Mouse (Mus musculus) ES-E14 (cell line): Measurements from ENCODE around the gene Nsun7. TPM values are rescaled to one million over a fixed set of nuclear protein-coding genes. Genes with fewer than 3 reads are reported as not detected.

Experiments used
- DNase-seq: peaks from one replicate; pipeline ENCODE4 v3.0.0-alpha.2; 2013; ENCODE audit warnings: low read depth, low spot score
- H3K27ac ChIP-seq: 2 replicates; pipeline ENCODE4 v1.5.1; 2012; ENCODE audit warnings: low read depth, mild to moderate bottlenecking, low read length, moderate library complexity, mixed read lengths; ENCODE audit not compliant: poor library complexity, insufficient read depth, severe bottlenecking
- H3K36me3 ChIP-seq: 2 replicates; pipeline ENCODE4 v1.6.1; 2012; ENCODE audit warnings: mild to moderate bottlenecking, low read length, moderate library complexity, mixed read lengths; ENCODE audit not compliant: control insufficient read depth, poor library complexity, insufficient read depth, severe bottlenecking
- H3K4me1 ChIP-seq, 2 experiments: fragments of 150-350 bp in 1 of 2; sonication (generic) in 1 of 2; 2 replicates each; pipeline ENCODE4 v1.6.1; 2012; ENCODE audit warnings: low read length in 2 of 2, mild to moderate bottlenecking in 1 of 2, mixed read lengths in 1 of 2; ENCODE audit not compliant: control insufficient read depth in 2 of 2, insufficient read depth in 2 of 2, poor library complexity in 1 of 2
- H3K4me3 ChIP-seq, 2 experiments: fragments of 150-350 bp in 1 of 2; sonication (generic) in 1 of 2; 2 replicates each; pipeline ENCODE4 v1.5.1; 2012; ENCODE audit warnings: low read length in 2 of 2, low read depth in 1 of 2, mild to moderate bottlenecking in 1 of 2, mixed read lengths in 1 of 2; ENCODE audit not compliant: insufficient read depth in 1 of 2, poor library complexity in 1 of 2, severe bottlenecking in 1 of 2
- H3K9ac ChIP-seq: 2 replicates; pipeline ENCODE4 v1.6.1; 2012; ENCODE audit warnings: low read depth, mild to moderate bottlenecking, low read length, mixed read lengths; ENCODE audit not compliant: poor library complexity, insufficient read depth, severe bottlenecking
- H3K9me3 ChIP-seq: fragments of 150-350 bp; sonication (generic); 2 replicates; pipeline ENCODE4 v1.6.1; 2012; ENCODE audit warnings: low read depth, mild to moderate bottlenecking, low read length; ENCODE audit not compliant: control insufficient read depth, insufficient read depth
- CHD2 ChIP-seq: IDR thresholded peaks from 2 replicates; pipeline ENCODE4 v1.6.1; 2014; ENCODE audit warnings: mild to moderate bottlenecking, low read depth, low read length, inconsistent platforms
- HCFC1 ChIP-seq: IDR thresholded peaks from 2 replicates; pipeline ENCODE4 v1.6.1; 2012; ENCODE audit warnings: low read length, inconsistent platforms, borderline replicate concordance; ENCODE audit not compliant: insufficient read depth
- MAFK ChIP-seq: IDR thresholded peaks from 2 replicates; pipeline ENCODE4 v1.6.1; 2014; ENCODE audit warnings: mild to moderate bottlenecking, low read depth, low read length, inconsistent platforms; ENCODE audit not compliant: insufficient read depth
- ZC3H11A ChIP-seq: IDR thresholded peaks from 2 replicates; pipeline ENCODE4 v1.6.1; 2012; ENCODE audit warnings: low read depth, mild to moderate bottlenecking, inconsistent platforms, low read length, borderline replicate concordance
- ZNF384 ChIP-seq: IDR thresholded peaks from 2 replicates; pipeline ENCODE4 v1.6.1; 2012; ENCODE audit warnings: low read depth, low read length, inconsistent platforms
- in situ Hi-C, 2 experiments: fragments of 600-800 bp; cut with MboI; formaldehyde crosslinking; loops; one replicate each; pipeline ENCODE4 v1.15.1; 2025; ENCODE audit warnings: low sequenced_read_pairs in 2 of 2, inconsistent platforms in 1 of 2; ENCODE audit not compliant: unreplicated experiment in 2 of 2
- total RNA-seq: library from RNA; depleted of rRNA; stranded (reverse); fragments of 300-350 nt; gene quantifications from 2 replicates; pipeline ENCODE4 v1.2.3, GENCODE M21; 2012

Gene Nsun7
- total RNA-seq, 1 experiment, result 0.04 TPM

- TF ChIP-seq ZC3H11A (no peak), MAFK (no peak), CHD2 (no peak), HCFC1 (no peak), ZNF384 (no peak)
- in situ Hi-C loops, result no loop called here
Observed at GRCm38 (mm10) chr5:66302085-66302815, 42.6 kb downstream of the Nsun7 start.

GRCm38 (mm10) chr5:66302873-66303272 is 43.2 kb downstream of the Nsun7 start:
- Histone ChIP-seq H3K4me3 (no peak overlapping the region), H3K27ac (no peak overlapping the region), H3K36me3 (peaks cover 9% of the 10 kb centered on the region; the same call in 1 of the 2 replicates), H3K4me1 (no peaks in the 10 kb centered on the region), H3K9me3 (no peaks in the 10 kb centered on the region), H3K9ac (no peak overlapping the region)
- no peak for DNase-seq
- in situ Hi-C loops, result no loop called here
- TF ChIP-seq MAFK (no peak), ZNF384 (no peak), ZC3H11A (no peak), HCFC1 (no peak), CHD2 (no peak)

More at GRCm38 (mm10) chr5:66302085-66302815, 42.6 kb downstream of the Nsun7 start:
- DNase-seq, result no peak
- H3K9ac ChIP-seq, result no peak overlapping the region
- H3K36me3 ChIP-seq, result peaks cover 7% of the 10 kb centered on the region; the same call in 1 of the 2 replicates
- no peaks in the 10 kb centered on the region for H3K4me1 ChIP-seq
- H3K4me3 ChIP-seq, result no peak overlapping the region
- H3K27ac ChIP-seq, result no peak overlapping the region
- H3K9me3 ChIP-seq, result no peaks in the 10 kb centered on the region

- in situ Hi-C loops, result no loop called here
- Histone ChIP-seq H3K27ac (no peak overlapping the region), H3K9ac (no peak overlapping the region), H3K4me1 (no peaks in the 10 kb centered on the region), H3K36me3 (peaks cover 9% of the 10 kb centered on the region; the same call in 1 of the 2 replicates), H3K9me3 (no peaks in the 10 kb centered on the region), H3K4me3 (no peak overlapping the region)
- TF ChIP-seq HCFC1 (no peak), ZC3H11A (no peak), MAFK (no peak), CHD2 (no peak), ZNF384 (no peak)
- DNase-seq, result no peak
Observed at GRCm38 (mm10) chr5:66304300-66305067, 44.8 kb downstream of the Nsun7 start.

GRCm38 (mm10) chr5:66305511-66305910 is 45.8 kb downstream of the Nsun7 start:
- no peak overlapping the region for H3K4me3 ChIP-seq
- DNase-seq, result no peak
- H3K4me1 ChIP-seq, result no peaks in the 10 kb centered on the region
- in situ Hi-C loops, result no loop called here
- no peak overlapping the region for H3K9ac ChIP-seq
- H3K36me3 ChIP-seq, result peaks cover 9% of the 10 kb centered on the region; the same call in 1 of the 2 replicates
- H3K9me3 ChIP-seq, result no peaks in the 10 kb centered on the region
- no peak for TF ChIP-seq HCFC1
- no peak for TF ChIP-seq MAFK
- TF ChIP-seq CHD2, result no peak
- no peak for TF ChIP-seq ZNF384
- TF ChIP-seq ZC3H11A, result no peak
- H3K27ac ChIP-seq, result no peak overlapping the region
